Mouse (Mus musculus): ENCODE results near the gene Dner.

The Dner gene

GRCm38 (mm10) chr1:84536069-84536468 lies 160.0 kb downstream of the Dner start:
- DNase-seq (ENCODE audit: low read depth, low spot score), result no peak

- DNase-seq (ENCODE audit: low read depth, low spot score), result no peak
Measured at GRCm38 (mm10) chr1:84525514-84525913, 170.5 kb downstream of the Dner start.

GRCm38 (mm10) chr1:84524413-84524812 lies 171.6 kb downstream of the Dner start:
- no peak for DNase-seq (ENCODE audit: low read depth, low spot score)

- DNase-seq (ENCODE audit: low read depth, low spot score), result peak; percentile 54
Measured at GRCm38 (mm10) chr1:84522963-84523280, 173.1 kb downstream of the Dner start.

GRCm38 (mm10) chr1:84522256-84522962 lies 173.6 kb downstream of the Dner start:
- DNase-seq (ENCODE audit: low read depth, low spot score), result no peak

GRCm38 (mm10) chr1:84518347-84518746 lies 177.7 kb downstream of the Dner start:
- DNase-seq (ENCODE audit: low read depth, low spot score), result no peak

- DNase-seq (ENCODE audit: low read depth, low spot score), result no peak
Measured at GRCm38 (mm10) chr1:84513201-84513600, 182.8 kb downstream of the Dner start.

GRCm38 (mm10) chr1:84508510-84508909 lies 187.5 kb downstream of the Dner start:
- no peak for DNase-seq (ENCODE audit: low read depth, low spot score)

- no peak for DNase-seq (ENCODE audit: low read depth, low spot score)
Measured at GRCm38 (mm10) chr1:84507568-84507967, 188.5 kb downstream of the Dner start.

GRCm38 (mm10) chr1:84506984-84507546 lies 189.0 kb downstream of the Dner start:
- no peak for DNase-seq (ENCODE audit: low read depth, low spot score)

- no peak for DNase-seq (ENCODE audit: low read depth, low spot score)
Measured at GRCm38 (mm10) chr1:84500673-84501072, 195.3 kb downstream of the Dner start.

- no peak for DNase-seq (ENCODE audit: low read depth, low spot score)
Measured at GRCm38 (mm10) chr1:84491732-84492131, 204.3 kb downstream of the Dner start.

GRCm38 (mm10) chr1:84488546-84488945 lies 207.5 kb downstream of the Dner start:
- no peak for DNase-seq (ENCODE audit: low read depth, low spot score)

- no peak for DNase-seq (ENCODE audit: low read depth, low spot score)
Measured at GRCm38 (mm10) chr1:84485066-84485465, 211.0 kb downstream of the Dner start.

GRCm38 (mm10) chr1:84484577-84484976 lies 211.4 kb downstream of the Dner start:
- no peak for DNase-seq (ENCODE audit: low read depth, low spot score)

- no peak for DNase-seq (ENCODE audit: low read depth, low spot score)
Measured at GRCm38 (mm10) chr1:84479976-84480375, 216.0 kb downstream of the Dner start.

- DNase-seq (ENCODE audit: low read depth, low spot score), result no peak
Measured at GRCm38 (mm10) chr1:84474274-84474673, 221.7 kb downstream of the Dner start.

GRCm38 (mm10) chr1:84472260-84472659 lies 223.8 kb downstream of the Dner start:
- DNase-seq (ENCODE audit: low read depth, low spot score), result no peak

GRCm38 (mm10) chr1:84470342-84470741 lies 225.7 kb downstream of the Dner start:
- no peak for DNase-seq (ENCODE audit: low read depth, low spot score)

GRCm38 (mm10) chr1:84467664-84468063 lies 228.4 kb downstream of the Dner start:
- no peak for DNase-seq (ENCODE audit: low read depth, low spot score)

GRCm38 (mm10) chr1:84464761-84465160 lies 231.3 kb downstream of the Dner start:
- no peak for DNase-seq (ENCODE audit: low read depth, low spot score)

- no peak for DNase-seq (ENCODE audit: low read depth, low spot score)
Measured at GRCm38 (mm10) chr1:84463976-84464662, 231.9 kb downstream of the Dner start.
